Mouse (Mus musculus): ENCODE results near the gene Add3.

DNA sequence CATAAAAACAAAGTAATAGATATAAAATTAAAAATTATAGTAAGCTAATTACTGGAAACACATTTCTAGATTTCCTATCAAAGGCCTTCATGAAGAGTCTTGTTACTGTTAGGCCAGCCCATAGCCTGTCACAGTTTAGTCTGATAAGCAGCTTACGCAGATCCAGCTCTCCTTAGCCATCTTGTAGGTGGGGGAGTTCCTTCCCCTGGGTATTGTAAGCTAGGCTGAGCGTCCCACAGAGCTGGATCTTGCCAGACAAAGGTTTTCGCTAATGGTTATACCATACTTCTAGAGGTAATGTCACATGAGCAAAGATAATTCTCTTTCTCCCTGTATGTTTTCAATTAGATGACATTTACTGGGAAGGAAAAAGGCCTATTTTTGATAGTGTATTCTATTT lies 50.0 kb downstream of the Add3 start:
- TF ChIP-seq CTCF (IDR thresholded peaks at IDR 0.05) (no peak), EP300 (IDR thresholded peaks at IDR 0.05) (no peak)

All from lung, postnatal 0 days (tissue).